Mouse (Mus musculus) right cerebral cortex, postnatal 4 days (tissue): Measurements from ENCODE around the gene Mprip.
A peak's percentile ranks its signal among the peaks of the same experiment; 100 is the strongest.
"Not testable (repeated sequence)": the region's sequence is repeated elsewhere in the genome, so short reads cannot be mapped to it uniquely, and the experiment has no call there.

Source experiments
- DNase-seq: peaks from one replicate; pipeline ENCODE4 v3.0.0-alpha.2; 2022

Mprip gene

GRCm38 (mm10) chr11:59717801-59718291 is 56.7 kb downstream of the Mprip start:
- DNase-seq: no peak

- no peak for DNase-seq
These were observed 58.1 kb downstream of the Mprip start for GRCm38 (mm10) chr11:59719185-59719584.

- no peak for DNase-seq
These were observed 60.3 kb downstream of the Mprip start for GRCm38 (mm10) chr11:59721385-59721784.

GRCm38 (mm10) chr11:59727204-59727603 is 66.1 kb downstream of the Mprip start:
- DNase-seq: no peak

- DNase-seq: no peak
These were observed 70.7 kb downstream of the Mprip start for GRCm38 (mm10) chr11:59731821-59732220.

- peak; percentile 27 for DNase-seq
These were observed 71.4 kb downstream of the Mprip start for GRCm38 (mm10) chr11:59732407-59733066.

- DNase-seq: not testable (repeated sequence)
These were observed 72.5 kb downstream of the Mprip start for GRCm38 (mm10) chr11:59733600-59733999.

- no peak for DNase-seq
These were observed 73.2 kb downstream of the Mprip start for GRCm38 (mm10) chr11:59734335-59734734.

- DNase-seq: not testable (repeated sequence)
These were observed 74.8 kb downstream of the Mprip start for GRCm38 (mm10) chr11:59735938-59736337.

GRCm38 (mm10) chr11:59737250-59737649 is 76.1 kb downstream of the Mprip start:
- no peak for DNase-seq

GRCm38 (mm10) chr11:59739996-59740395 is 78.9 kb downstream of the Mprip start:
- DNase-seq: no peak

- no peak for DNase-seq
These were observed 80.8 kb downstream of the Mprip start for GRCm38 (mm10) chr11:59741915-59742314.

GRCm38 (mm10) chr11:59743307-59743706 is 82.2 kb downstream of the Mprip start:
- no peak for DNase-seq

GRCm38 (mm10) chr11:59743712-59744111 is 82.6 kb downstream of the Mprip start:
- DNase-seq: no peak

- DNase-seq: no peak
These were observed 83.3 kb downstream of the Mprip start for GRCm38 (mm10) chr11:59744374-59744773.

- no peak for DNase-seq
These were observed 84.7 kb downstream of the Mprip start for GRCm38 (mm10) chr11:59745851-59746250.

- DNase-seq: peak; percentile 69
These were observed 85.5 kb downstream of the Mprip start for GRCm38 (mm10) chr11:59746614-59747013.

- no peak for DNase-seq
These were observed 87.9 kb downstream of the Mprip start for GRCm38 (mm10) chr11:59749050-59749449.

- DNase-seq: no peak
These were observed 93.4 kb downstream of the Mprip start for GRCm38 (mm10) chr11:59754504-59754903.

- DNase-seq: no peak
These were observed 95.2 kb downstream of the Mprip start for GRCm38 (mm10) chr11:59756351-59756750.

- DNase-seq: no peak
These were observed 97.3 kb downstream of the Mprip start for GRCm38 (mm10) chr11:59758191-59758985.

- DNase-seq: peak; percentile 28
These were observed 98.1 kb downstream of the Mprip start for GRCm38 (mm10) chr11:59759178-59759577.

GRCm38 (mm10) chr11:59759626-59760025 is 98.5 kb downstream of the Mprip start:
- DNase-seq: no peak

- no peak for DNase-seq
These were observed 99.7 kb downstream of the Mprip start for GRCm38 (mm10) chr11:59760796-59761195.
